Mouse (Mus musculus): ENCODE results near the gene Olfr492. TPM values are rescaled to one million over a fixed set of nuclear protein-coding genes. Genes with fewer than 3 reads are reported as not detected.

Gene Olfr492
- polyA plus RNA-seq (2017; shearing (Covaris generic)), result not detected

- ATAC-seq, result no peak
These were observed at the start of gene Olfr492 for GRCm38 (mm10) chr7:108323574-108323973. Gene Olfr492, minus strand, starts transcription at chr7:108323674.

DNA sequence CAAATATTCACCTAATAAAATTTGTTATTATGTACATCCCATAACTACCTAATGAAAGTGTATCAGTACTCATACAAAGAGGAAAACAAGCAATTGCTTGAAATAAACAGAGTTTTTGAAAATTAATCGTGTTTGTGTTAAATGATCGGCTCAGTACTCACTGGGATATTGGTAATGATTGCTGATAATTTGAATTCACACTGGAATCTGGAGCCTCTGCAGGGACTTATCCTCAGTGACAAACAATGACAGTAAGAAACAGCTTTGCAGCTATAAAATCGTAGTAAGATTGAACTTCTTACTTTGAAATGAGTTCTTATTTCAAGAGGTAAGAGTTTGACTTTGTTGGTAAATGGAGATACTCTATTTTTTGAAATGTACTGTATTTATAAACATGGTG is 41.6 kb upstream of the Olfr492 start, which contains the start of gene Olfr494:
TSS of gene Olfr494 (plus strand) at position 301 of the 400 bp plus-strand sequence.
- no peak for ATAC-seq

DNA sequence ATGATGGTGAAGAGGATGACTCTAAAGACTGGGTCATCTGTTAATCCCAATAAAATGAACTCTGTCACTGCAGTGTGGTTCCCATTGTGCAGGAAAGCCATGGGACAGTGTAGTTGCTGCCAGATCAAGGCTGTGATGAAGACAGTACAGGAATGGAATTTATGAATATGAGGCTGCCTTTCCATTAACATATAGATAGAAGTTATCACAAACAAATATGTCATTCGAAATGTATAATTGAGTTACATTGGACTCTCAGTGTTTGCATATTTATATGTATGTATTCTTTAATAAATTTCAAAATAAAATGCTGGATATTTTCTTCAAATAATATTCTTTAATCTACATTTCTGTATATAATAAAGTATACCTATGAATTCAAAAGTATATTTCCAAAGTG is 23.4 kb upstream of the Olfr492 start, which contains the start of gene Olfr493:
TSS of gene Olfr493 (minus strand) at position 101 of the 400 bp plus-strand sequence.
- no peak for ATAC-seq

- ATAC-seq, result no peak
These were observed 10.3 kb downstream of the Olfr492 start, which contains the start of gene Olfr491 for GRCm38 (mm10) chr7:108313151-108313550. Gene Olfr491, plus strand, starts transcription at chr7:108313451.

DNA sequence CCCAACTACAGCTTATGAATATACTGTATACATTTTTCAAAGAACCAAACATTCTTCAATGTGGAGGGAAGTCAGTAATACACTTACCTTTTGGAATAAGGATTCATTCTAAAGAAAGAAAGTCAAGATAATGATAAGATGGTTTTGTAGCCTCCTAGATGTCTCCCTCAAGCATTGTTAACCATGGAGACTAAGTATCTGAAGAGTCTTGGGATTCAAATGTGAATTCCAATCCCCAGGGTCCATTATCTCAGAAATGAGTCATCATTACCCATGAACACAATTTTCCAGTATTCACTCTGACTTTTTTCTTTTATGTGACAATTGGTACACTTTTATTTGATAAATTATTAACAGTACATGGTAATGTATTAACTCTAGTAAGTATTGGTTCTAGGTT is 34.6 kb downstream of the Olfr492 start, which contains the start of gene Olfr490:
TSS of gene Olfr490 (minus strand) at position 101 of the 400 bp plus-strand sequence.
- ATAC-seq, result no peak

Other genes with a start within 250 kb of the Olfr492 start
- under 1 TPM in 1 of 2 experiments, not detected in 1; 0.28 TPM for gene Olfr481, start 243.8 kb downstream of the Olfr492 start, polyA plus RNA-seq (2017; shearing (Covaris generic))
- not detected for gene Olfr482, start 226.1 kb downstream of the Olfr492 start, polyA plus RNA-seq (2017; shearing (Covaris generic))
- gene Olfr483, start 222.8 kb downstream of the Olfr492 start, polyA plus RNA-seq (2017; shearing (Covaris generic)), result under 1 TPM in 1 of 2 experiments, not detected in 1; 0.12 TPM
- not detected for gene Olfr484, start 196.2 kb downstream of the Olfr492 start, polyA plus RNA-seq (2017; shearing (Covaris generic))
- not detected for gene Olfr485, start 163.8 kb downstream of the Olfr492 start, polyA plus RNA-seq (2017; shearing (Covaris generic))
- not detected for gene Olfr486, start 150.9 kb downstream of the Olfr492 start, polyA plus RNA-seq (2017; shearing (Covaris generic))
- gene Olfr487, start 109.0 kb downstream of the Olfr492 start, polyA plus RNA-seq (2017; shearing (Covaris generic)), result not detected
- gene Olfr488, start 65.3 kb downstream of the Olfr492 start, polyA plus RNA-seq (2017; shearing (Covaris generic)), result under 1 TPM in 1 of 2 experiments, not detected in 1; 0.09 TPM
- gene Olfr490, start 34.7 kb downstream of the Olfr492 start, polyA plus RNA-seq (2017; shearing (Covaris generic)), result not detected
- gene Olfr491, start 10.2 kb downstream of the Olfr492 start, polyA plus RNA-seq (2017; shearing (Covaris generic)), result not detected
- gene Olfr493, start 23.3 kb upstream of the Olfr492 start, polyA plus RNA-seq (2017; shearing (Covaris generic)), result not detected
- not detected for gene Olfr494, start 41.7 kb upstream of the Olfr492 start, polyA plus RNA-seq (2017; shearing (Covaris generic))
- gene Olfr495, start 69.5 kb upstream of the Olfr492 start, polyA plus RNA-seq (2017; shearing (Covaris generic)), result not detected
- gene Olfr497, start 96.7 kb upstream of the Olfr492 start, polyA plus RNA-seq (2017; shearing (Covaris generic)), result not detected
- gene Olfr498, start 141.7 kb upstream of the Olfr492 start, polyA plus RNA-seq (2017; shearing (Covaris generic)), result not detected
- not detected for gene Olfr502, start 201.4 kb upstream of the Olfr492 start, polyA plus RNA-seq (2017; shearing (Covaris generic))
- not detected for gene Olfr503, start 220.9 kb upstream of the Olfr492 start, polyA plus RNA-seq (2017; shearing (Covaris generic))
- not detected for gene Olfr504, start 242.1 kb upstream of the Olfr492 start, polyA plus RNA-seq (2017; shearing (Covaris generic))

Data from activated CD4-positive, CD25-positive, alpha-beta regulatory T cell, adult 4 months (primary cell).